Mouse (Mus musculus) ovary, postnatal 36 days (tissue): Measurements from ENCODE around the gene Reg3a.
"Not testable (repeated sequence)": the region's sequence is repeated elsewhere in the genome, so short reads cannot be mapped to it uniquely, and the experiment has no call there.

Experiments used
- DNase-seq: peaks from one replicate; pipeline ENCODE4 v3.0.0; 2022; ENCODE audit warnings: low spot score, mixed read lengths

Reg3a gene

GRCm38 (mm10) chr6:78380409-78380808 lies at the start of gene Reg3a:
TSS of gene Reg3a (plus strand) at chr6:78380709.
- DNase-seq: no peak

- no peak for DNase-seq
Observed at GRCm38 (mm10) chr6:78331919-78332569, 48.5 kb upstream of the Reg3a start.

GRCm38 (mm10) chr6:78340296-78340695 lies 40.2 kb upstream of the Reg3a start:
- no peak for DNase-seq

GRCm38 (mm10) chr6:78341689-78342088 lies 38.8 kb upstream of the Reg3a start:
- DNase-seq: no peak

GRCm38 (mm10) chr6:78361971-78362563 lies 18.4 kb upstream of the Reg3a start:
- no peak for DNase-seq

- no peak for DNase-seq
Observed at GRCm38 (mm10) chr6:78370357-78370756, 10.2 kb upstream of the Reg3a start, which contains the start of gene Reg3b. TSS of gene Reg3b (plus strand) at chr6:78370657.

- DNase-seq: no peak
Observed at GRCm38 (mm10) chr6:78378765-78379164, 1.7 kb upstream of the Reg3a start, which contains the start of gene Reg3d. TSS of gene Reg3d (minus strand) at chr6:78378865.

GRCm38 (mm10) chr6:78385609-78386008 lies 5.1 kb downstream of the Reg3a start:
- DNase-seq: no peak

GRCm38 (mm10) chr6:78395323-78395722 lies 14.8 kb downstream of the Reg3a start, which contains the start of gene Reg2:
TSS of gene Reg2 (plus strand) at chr6:78395623.
- not testable (repeated sequence) for DNase-seq

- not testable (repeated sequence) for DNase-seq
Observed at GRCm38 (mm10) chr6:78422411-78422810, 41.9 kb downstream of the Reg3a start, which contains the start of gene Reg1. TSS of gene Reg1 (plus strand) at chr6:78422711.

GRCm38 (mm10) chr6:78425497-78425896 lies 45.0 kb downstream of the Reg3a start:
- DNase-seq: no peak
